Mouse (Mus musculus) liver, adult (tissue): ENCODE results near the gene Zfp292.

ENCODE experiments used
- GATA4 ChIP-seq: IDR thresholded peaks from 2 replicates; pipeline ENCODE4 v1.6.1; 2014; ENCODE audit warnings: mild to moderate bottlenecking, low read length; ENCODE audit not compliant: insufficient replicate concordance

Zfp292 gene

GRCm38 (mm10) chr4:34882818-34883217 lies at the start of gene Zfp292:
Zfp292 (minus strand) TSS chr4:34882960.
- peak; percentile 36; the same call in 1 of the 2 replicates for TF ChIP-seq GATA4

- TF ChIP-seq GATA4 = peak; percentile 46; the same call in 1 of the 2 replicates
Observed at GRCm38 (mm10) chr4:34922177-34922870, 39.6 kb upstream of the Zfp292 start.

GRCm38 (mm10) chr4:34917400-34917799 lies 34.6 kb upstream of the Zfp292 start:
- TF ChIP-seq GATA4 = no peak

- no peak for TF ChIP-seq GATA4
Observed at GRCm38 (mm10) chr4:34912171-34912570, 29.4 kb upstream of the Zfp292 start.

- no peak for TF ChIP-seq GATA4
Observed at GRCm38 (mm10) chr4:34911401-34911800, 28.6 kb upstream of the Zfp292 start.

- no peak for TF ChIP-seq GATA4
Observed at GRCm38 (mm10) chr4:34908127-34908526, 25.4 kb upstream of the Zfp292 start.

GRCm38 (mm10) chr4:34907026-34907425 lies 24.3 kb upstream of the Zfp292 start:
- no peak for TF ChIP-seq GATA4

- no peak for TF ChIP-seq GATA4
Observed at GRCm38 (mm10) chr4:34906151-34906550, 23.4 kb upstream of the Zfp292 start.

GRCm38 (mm10) chr4:34905396-34905795 lies 22.6 kb upstream of the Zfp292 start:
- TF ChIP-seq GATA4 = no peak

- TF ChIP-seq GATA4 = no peak
Observed at GRCm38 (mm10) chr4:34901166-34901565, 18.4 kb upstream of the Zfp292 start.

- no peak for TF ChIP-seq GATA4
Observed at GRCm38 (mm10) chr4:34900155-34900554, 17.4 kb upstream of the Zfp292 start.

- TF ChIP-seq GATA4 = no peak
Observed at GRCm38 (mm10) chr4:34899322-34899721, 16.6 kb upstream of the Zfp292 start.

- TF ChIP-seq GATA4 = no peak
Observed at GRCm38 (mm10) chr4:34898497-34898896, 15.7 kb upstream of the Zfp292 start.

GRCm38 (mm10) chr4:34893479-34893878 lies 10.7 kb upstream of the Zfp292 start, which contains the start of gene Cga:
Cga (plus strand) TSS chr4:34893779.
- TF ChIP-seq GATA4 = no peak

GRCm38 (mm10) chr4:34889812-34890185 lies 7.0 kb upstream of the Zfp292 start:
- TF ChIP-seq GATA4 = no peak

- no peak for TF ChIP-seq GATA4
Observed at GRCm38 (mm10) chr4:34889101-34889811, 6.5 kb upstream of the Zfp292 start.
